Mouse (Mus musculus) ES-E14 (cell line): ENCODE data around the gene Nyx.

Source experiments
- CHD2 ChIP-seq: IDR thresholded peaks from 2 replicates; pipeline ENCODE4 v1.6.1; 2014; ENCODE audit warnings: mild to moderate bottlenecking, low read depth, low read length, inconsistent platforms
- HCFC1 ChIP-seq: IDR thresholded peaks from 2 replicates; pipeline ENCODE4 v1.6.1; 2012; ENCODE audit warnings: low read length, inconsistent platforms, borderline replicate concordance; ENCODE audit not compliant: insufficient read depth
- ZC3H11A ChIP-seq: IDR thresholded peaks from 2 replicates; pipeline ENCODE4 v1.6.1; 2012; ENCODE audit warnings: low read depth, mild to moderate bottlenecking, inconsistent platforms, low read length, borderline replicate concordance
- ZNF384 ChIP-seq: IDR thresholded peaks from 2 replicates; pipeline ENCODE4 v1.6.1; 2012; ENCODE audit warnings: low read depth, low read length, inconsistent platforms

DNA sequence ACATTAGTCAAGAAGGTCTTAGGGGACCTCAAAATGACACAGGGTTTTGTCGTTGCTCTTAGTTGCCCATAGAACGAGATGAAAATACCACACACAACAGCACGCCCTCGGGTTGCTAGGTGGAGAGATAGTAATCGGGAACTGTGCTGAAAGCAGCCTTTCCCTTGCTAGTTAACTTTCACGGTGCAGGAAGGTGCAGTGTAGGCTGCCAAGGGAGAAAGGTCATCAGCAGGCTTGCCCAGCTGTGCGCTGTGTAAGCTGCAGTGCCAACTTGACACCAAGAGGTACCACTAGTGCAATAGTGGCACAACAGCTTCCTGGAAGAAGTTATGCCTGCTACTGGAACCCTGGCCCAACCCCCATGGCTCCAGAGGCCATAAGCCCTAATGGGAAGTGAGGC, 38.5 kb downstream of the Nyx start:
- TF ChIP-seq CHD2 (no peak), ZC3H11A (no peak), ZNF384 (no peak), HCFC1 (no peak)
